Mouse (Mus musculus) thymus, postnatal 14 days (tissue): ENCODE data around the gene St6gal2.

Experiments used
- DNase-seq: peaks from one replicate; pipeline ENCODE4 v3.0.0; 2021

The St6gal2 gene

GRCm38 (mm10) chr17:55445250-55446184, at the start of gene St6gal2:
TSS of gene St6gal2 (plus strand) at chr17:55445382.
- DNase-seq = no peak

GRCm38 (mm10) chr17:55406043-55406442, 39.1 kb upstream of the St6gal2 start:
- no peak for DNase-seq

- no peak for DNase-seq
Observed at GRCm38 (mm10) chr17:55416519-55416918, 28.7 kb upstream of the St6gal2 start.

GRCm38 (mm10) chr17:55446185-55446527, 974 bp downstream of the St6gal2 start:
- no peak for DNase-seq

- DNase-seq = no peak
Observed at GRCm38 (mm10) chr17:55446698-55447097, 1.5 kb downstream of the St6gal2 start.

GRCm38 (mm10) chr17:55450943-55451342, 5.8 kb downstream of the St6gal2 start:
- DNase-seq = no peak

- no peak for DNase-seq
Observed at GRCm38 (mm10) chr17:55454487-55454886, 9.3 kb downstream of the St6gal2 start.

- no peak for DNase-seq
Observed at GRCm38 (mm10) chr17:55460187-55460586, 15.0 kb downstream of the St6gal2 start.

- no peak for DNase-seq
Observed at GRCm38 (mm10) chr17:55467579-55467978, 22.4 kb downstream of the St6gal2 start.

GRCm38 (mm10) chr17:55468963-55469362, 23.8 kb downstream of the St6gal2 start:
- DNase-seq = no peak

- DNase-seq = no peak
Observed at GRCm38 (mm10) chr17:55475974-55476373, 30.8 kb downstream of the St6gal2 start.

- no peak for DNase-seq
Observed at GRCm38 (mm10) chr17:55477361-55477760, 32.2 kb downstream of the St6gal2 start.

GRCm38 (mm10) chr17:55479367-55479766, 34.2 kb downstream of the St6gal2 start:
- no peak for DNase-seq

- no peak for DNase-seq
Observed at GRCm38 (mm10) chr17:55484108-55484870, 39.1 kb downstream of the St6gal2 start.

GRCm38 (mm10) chr17:55531872-55532271, 86.7 kb downstream of the St6gal2 start:
- DNase-seq = no peak

GRCm38 (mm10) chr17:55548476-55548875, 103.3 kb downstream of the St6gal2 start:
- no peak for DNase-seq

- DNase-seq = no peak
Observed at GRCm38 (mm10) chr17:55561774-55562173, 116.6 kb downstream of the St6gal2 start.
